Mouse (Mus musculus) neural tube, embryonic 14.5 days (tissue): ENCODE data around the gene Smco4. TPM values are rescaled to one million over a fixed set of nuclear protein-coding genes. Genes with fewer than 3 reads are reported as not detected.

Experiments
- ATAC-seq: fragments of 200-750 bp; cut with Nextera tagmentation; 2 replicates; pipeline ENCODE4 v1.8.0; 2017; ENCODE audit warnings: low read depth, mild to moderate bottlenecking, moderate TSS enrichment, moderate library complexity
- H3K27ac ChIP-seq: fragments of 300-500 bp; sonication (generic); 2 replicates; pipeline ENCODE4 v1.5.1; 2014; ENCODE audit warnings: low read depth, mild to moderate bottlenecking, control low read depth, low read length, moderate library complexity, mixed read lengths
- H3K27me3 ChIP-seq: fragments of 300-500 bp; sonication (generic); 2 replicates; pipeline ENCODE4 v1.6.1; 2014; ENCODE audit warnings: low read length; ENCODE audit not compliant: control insufficient read depth, insufficient read depth
- H3K36me3 ChIP-seq: fragments of 300-500 bp; sonication (generic); 2 replicates; pipeline ENCODE4 v1.6.1; 2014; ENCODE audit warnings: low read length, mixed read lengths; ENCODE audit not compliant: control insufficient read depth, insufficient read depth
- H3K4me1 ChIP-seq: fragments of 300-500 bp; sonication (generic); 2 replicates; pipeline ENCODE4 v1.6.1; 2014; ENCODE audit warnings: low read length; ENCODE audit not compliant: control insufficient read depth, insufficient read depth
- H3K4me2 ChIP-seq: fragments of 300-500 bp; sonication (generic); 2 replicates; pipeline ENCODE4 v1.6.1; 2014; ENCODE audit warnings: mild to moderate bottlenecking, low read depth, low read length, control low read depth
- H3K4me3 ChIP-seq: fragments of 300-500 bp; sonication (generic); 2 replicates; pipeline ENCODE4 v1.5.1; 2014; ENCODE audit warnings: low read depth, low read length, control low read depth, mixed read lengths
- H3K9ac ChIP-seq: fragments of 300-500 bp; sonication (generic); replicated peaks from 2 replicates; pipeline ENCODE4 v1.6.1; 2014; ENCODE audit warnings: low read depth, mild to moderate bottlenecking, control low read depth, low read length, mixed read lengths
- H3K9me3 ChIP-seq: fragments of 300-500 bp; sonication (generic); 2 replicates; pipeline ENCODE4 v1.6.1; 2016; ENCODE audit warnings: low read length; ENCODE audit not compliant: control insufficient read depth
- WGBS: fragments of 180-500 bp; shearing (Covaris S2); extraction: QIAGEN DNeasy Blood & Tissue Kit; methylation state at CpG from one replicate; pipeline ENCODE4 v1.1.7; 2014; 5-methylcytosine and 5-hydroxymethylcytosine counted together
- polyA plus RNA-seq: library from polyadenylated mRNA; unstranded; fragments of >200 nt; fragmentation: Nextera tagmentation; extraction: Ambion mirVana; gene quantifications from 2 replicates; pipeline ENCODE4 v1.2.1, GENCODE M21; 2014

Gene Smco4
- polyA plus RNA-seq, 1 experiment from 2014 or later: 1.6 TPM

DNA sequence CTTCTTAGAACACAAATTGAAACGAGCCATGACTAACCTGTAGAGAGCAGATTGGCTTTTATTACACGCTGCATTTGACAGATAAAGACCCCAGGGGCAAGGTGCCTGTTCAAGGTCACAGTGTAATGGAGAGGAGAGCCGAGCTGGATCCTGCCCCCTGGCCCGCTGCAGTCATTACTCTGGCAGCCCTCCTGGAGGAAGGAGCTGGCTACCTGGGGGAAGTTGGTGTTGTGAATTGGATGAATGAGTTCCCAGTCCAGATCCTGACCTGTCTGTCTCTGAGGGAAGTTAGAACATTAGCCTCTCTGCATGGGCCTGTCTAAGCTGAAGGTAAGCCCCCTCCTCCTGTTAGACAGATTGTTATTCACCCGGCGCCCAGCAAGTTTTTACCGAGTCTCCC lies 9.2 kb downstream of the Smco4 start:
- Histone ChIP-seq H3K9ac (no peak overlapping the region), H3K4me3 (no peak overlapping the region), H3K4me2 (no peak overlapping the region), H3K4me1 (no peaks in the 10 kb centered on the region), H3K9me3 (no peaks in the 10 kb centered on the region), H3K27me3 (no peaks in the 10 kb centered on the region), H3K27ac (no peak overlapping the region), H3K36me3 (no peaks in the 10 kb centered on the region)
- no peak for ATAC-seq
- 50% methylated on average over 7 of the region's 7 CpGs for WGBS

DNA sequence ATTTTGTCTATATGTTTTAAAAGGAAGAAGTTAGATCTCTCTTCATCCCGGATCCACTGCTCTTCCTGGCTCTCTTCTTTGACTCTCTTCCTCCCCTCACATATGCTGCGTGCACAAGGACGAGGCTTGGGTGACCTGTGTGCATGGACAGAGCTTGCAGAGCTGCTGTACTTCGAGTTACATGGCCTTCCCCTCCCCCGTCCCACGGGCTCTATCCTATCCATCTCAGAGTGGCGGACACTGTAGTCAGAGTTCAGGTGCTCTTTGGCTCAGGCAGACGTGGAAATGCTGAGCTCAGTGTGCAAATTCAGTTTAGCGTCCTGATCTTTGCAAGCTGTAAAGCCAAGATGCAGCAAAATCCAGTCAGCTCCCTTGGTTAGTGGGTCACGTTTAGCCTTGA lies 10.1 kb downstream of the Smco4 start:
- Histone ChIP-seq H3K9ac (no peak overlapping the region), H3K27ac (no peak overlapping the region), H3K9me3 (no peaks in the 10 kb centered on the region), H3K36me3 (no peaks in the 10 kb centered on the region), H3K4me2 (no peak overlapping the region), H3K4me1 (no peaks in the 10 kb centered on the region), H3K4me3 (no peak overlapping the region), H3K27me3 (no peaks in the 10 kb centered on the region)
- no peak for ATAC-seq
- WGBS: 74% methylated on average over 10 of the region's 10 CpGs

DNA sequence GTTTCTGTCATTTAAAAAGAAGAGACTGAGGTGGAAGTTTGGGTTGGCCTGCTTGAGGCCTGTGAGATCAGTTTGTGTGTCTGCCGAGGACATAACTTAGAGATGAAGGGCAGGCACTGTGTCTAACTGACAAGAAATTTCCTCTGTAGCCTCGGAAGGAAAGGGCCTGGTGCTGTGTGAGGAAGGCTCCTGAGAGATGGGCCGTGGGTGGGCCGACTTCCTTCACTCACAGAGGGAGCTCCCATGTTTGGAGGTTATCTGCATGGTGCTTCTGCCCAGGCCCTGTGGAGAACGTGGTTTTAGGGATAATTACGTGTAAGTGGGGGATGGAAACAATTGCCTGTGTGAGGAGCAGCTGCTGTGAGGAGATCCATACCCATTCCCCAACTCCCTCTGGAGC lies 10.6 kb downstream of the Smco4 start:
- Histone ChIP-seq H3K4me2 (no peak overlapping the region), H3K4me3 (no peak overlapping the region), H3K9ac (no peak overlapping the region), H3K4me1 (no peaks in the 10 kb centered on the region), H3K36me3 (no peaks in the 10 kb centered on the region), H3K9me3 (no peaks in the 10 kb centered on the region), H3K27me3 (no peaks in the 10 kb centered on the region), H3K27ac (no peak overlapping the region)
- 61% methylated on average over 6 of the region's 6 CpGs for WGBS
- ATAC-seq: no peak

DNA sequence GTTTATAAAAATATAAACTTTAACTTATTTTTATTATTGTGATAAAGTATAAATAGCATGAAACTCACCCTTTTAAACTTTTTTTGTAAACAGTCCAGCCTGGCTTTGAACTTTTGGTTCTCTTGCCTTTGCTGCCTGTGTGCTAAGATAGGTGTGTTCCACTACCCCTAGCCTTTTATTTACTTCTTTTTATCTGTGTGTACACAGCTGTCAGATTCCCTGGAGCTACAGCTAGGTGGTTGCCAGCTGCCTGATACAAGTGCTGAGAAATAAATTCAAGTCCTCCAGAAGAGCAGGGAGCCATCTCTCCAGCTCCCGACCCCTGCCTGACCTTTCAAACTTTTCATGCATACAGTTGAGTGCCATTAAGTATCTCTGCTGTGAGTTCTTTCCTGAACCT lies 12.1 kb downstream of the Smco4 start:
- Histone ChIP-seq H3K36me3 (no peaks in the 10 kb centered on the region), H3K4me1 (peaks cover 3% of the 10 kb centered on the region; the same call in 1 of the 2 replicates), H3K27ac (no peak overlapping the region), H3K9ac (no peak overlapping the region), H3K4me3 (no peak overlapping the region), H3K27me3 (no peaks in the 10 kb centered on the region), H3K9me3 (no peaks in the 10 kb centered on the region), H3K4me2 (no peak overlapping the region)
- ATAC-seq: no peak
- WGBS: 55% methylated on average over 1 of the region's 1 CpGs

DNA sequence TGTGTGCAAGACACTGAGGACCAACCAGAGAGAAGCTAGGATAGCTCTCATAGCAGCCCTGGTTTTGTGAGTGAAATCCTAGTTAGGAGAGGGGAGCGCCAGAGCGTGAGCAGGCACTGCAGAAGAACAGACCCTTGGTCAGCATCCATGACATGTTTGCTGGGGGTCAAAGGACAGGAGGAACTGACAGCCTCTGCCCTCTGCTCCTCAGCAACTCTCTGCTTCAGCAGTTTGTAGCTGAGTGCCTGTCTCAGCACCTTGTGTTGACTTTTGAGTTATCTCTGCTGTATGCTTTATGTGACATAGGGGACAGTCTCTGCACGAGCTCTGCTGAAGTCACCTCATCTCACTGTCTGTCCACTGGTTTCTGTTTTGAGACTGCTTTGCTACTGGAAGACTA lies 13.6 kb downstream of the Smco4 start:
- 89% methylated on average over 3 of the region's 3 CpGs for WGBS
- ATAC-seq: no peak

DNA sequence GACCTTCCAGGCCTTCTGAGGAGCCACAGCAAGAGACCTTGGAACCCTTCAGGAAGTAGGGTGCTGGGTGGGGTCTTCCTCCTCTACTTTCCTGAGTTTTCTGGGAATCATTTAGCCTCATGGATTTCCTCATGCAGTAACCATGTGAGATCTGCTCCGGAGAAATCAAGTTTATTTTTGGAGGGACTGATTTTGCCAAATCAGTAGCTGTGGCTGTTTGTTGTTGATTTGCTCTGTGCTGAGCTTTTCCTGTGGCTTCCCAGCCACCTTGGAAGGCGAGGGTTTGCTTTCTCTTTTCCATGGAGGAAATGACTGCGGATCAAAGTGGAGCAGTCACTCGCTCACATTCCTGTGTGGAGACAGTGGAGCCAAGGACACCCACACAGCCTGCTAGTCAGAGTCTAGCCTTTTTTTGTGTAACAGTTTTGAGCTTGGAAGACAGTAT lies 14.2 kb downstream of the Smco4 start:
- Histone ChIP-seq H3K4me1 (peaks cover 5% of the 10 kb centered on the region; the same call in 1 of the 2 replicates), H3K4me3 (no peak overlapping the region), H3K9me3 (no peaks in the 10 kb centered on the region), H3K9ac (no peak overlapping the region), H3K27me3 (no peaks in the 10 kb centered on the region), H3K36me3 (no peaks in the 10 kb centered on the region), H3K27ac (no peak overlapping the region; the same call in 1 of the 2 replicates), H3K4me2 (no peak overlapping the region)
- WGBS: 80% methylated on average over 4 of the region's 4 CpGs
- ATAC-seq: no peak

More for the DNA sequence above, 13.6 kb downstream of the Smco4 start:
- Histone ChIP-seq H3K4me2 (no peak overlapping the region), H3K4me3 (no peak overlapping the region), H3K9ac (no peak overlapping the region), H3K27ac (no peak overlapping the region), H3K27me3 (no peaks in the 10 kb centered on the region), H3K9me3 (no peaks in the 10 kb centered on the region), H3K4me1 (peaks cover 5% of the 10 kb centered on the region; the same call in 1 of the 2 replicates), H3K36me3 (no peaks in the 10 kb centered on the region)

DNA sequence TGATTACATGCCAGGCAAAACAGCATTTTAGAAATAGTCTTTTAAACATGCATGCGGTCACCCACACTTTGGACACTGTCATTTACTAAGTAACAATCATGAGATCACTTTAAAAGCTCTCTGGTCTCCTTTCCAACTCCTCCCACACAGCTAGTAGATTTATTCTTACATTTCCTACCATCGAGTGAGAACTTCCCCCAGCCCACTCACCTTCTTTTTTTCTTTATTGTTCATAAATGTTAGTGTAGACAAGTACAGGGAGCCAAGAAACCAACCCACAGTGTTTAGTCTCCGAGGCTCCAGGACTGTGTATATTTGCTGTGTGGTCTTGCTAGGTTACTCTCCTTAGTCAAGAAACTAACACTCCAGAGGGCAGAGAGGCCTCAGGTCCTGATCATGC lies 16.1 kb downstream of the Smco4 start:
- ATAC-seq: no peak
- Histone ChIP-seq H3K27ac (no peak overlapping the region), H3K4me1 (peaks cover 5% of the 10 kb centered on the region; the same call in 1 of the 2 replicates), H3K9me3 (no peaks in the 10 kb centered on the region), H3K4me3 (no peak overlapping the region), H3K4me2 (no peak overlapping the region), H3K9ac (no peak overlapping the region), H3K36me3 (no peaks in the 10 kb centered on the region), H3K27me3 (no peaks in the 10 kb centered on the region)
- WGBS: 87% methylated on average over 3 of the region's 3 CpGs

DNA sequence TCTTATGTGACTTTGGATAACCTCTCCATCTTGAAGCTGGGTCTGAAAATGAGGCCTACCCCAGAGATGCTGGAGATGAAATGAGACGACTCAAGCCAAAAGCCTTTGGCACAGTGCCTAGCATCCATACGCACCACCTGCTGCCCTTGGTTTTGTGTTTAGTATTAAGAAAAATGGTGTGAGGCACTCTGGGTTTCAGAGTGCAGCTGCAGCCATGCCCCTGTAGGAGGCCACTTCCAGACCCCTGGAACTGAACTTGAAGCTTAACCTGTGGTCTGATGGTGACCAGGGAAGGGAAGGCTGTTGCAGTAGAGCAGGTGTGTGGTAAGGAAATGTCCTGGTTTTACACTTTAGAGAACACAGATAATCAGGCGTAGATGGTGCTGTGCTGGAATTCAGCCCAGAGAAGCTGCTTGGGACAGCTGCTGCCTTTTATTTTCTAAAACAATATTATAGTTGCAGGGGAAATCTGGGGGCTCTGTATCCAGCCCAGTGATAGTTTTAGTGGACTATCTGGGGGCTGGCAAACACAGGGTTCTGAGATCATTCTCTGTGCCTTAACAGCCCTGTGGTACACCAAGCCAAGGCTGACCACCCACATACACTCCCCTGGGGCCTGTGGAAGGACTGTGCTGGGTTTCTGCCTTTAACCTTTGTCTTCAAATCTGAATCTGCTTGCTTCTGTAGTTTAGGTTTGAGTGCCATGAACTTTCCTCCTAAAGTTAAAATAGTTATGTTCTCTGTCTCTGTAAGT lies 17.5 kb downstream of the Smco4 start:
- no peaks in the 10 kb centered on the region for H3K36me3 ChIP-seq
- H3K9ac ChIP-seq: no peak overlapping the region
- H3K27ac ChIP-seq: no peak overlapping the region; the same call in 1 of the 2 replicates
- whole genome bisulfite sequencing: 49% methylated on average over 3 of the region's 3 CpGs
- peak; percentile 42; the same call in 1 of the 2 replicates for ATAC-seq
- H3K9me3 ChIP-seq: no peaks in the 10 kb centered on the region
- H3K4me3 ChIP-seq: no peak overlapping the region
- H3K4me2 ChIP-seq: no peak overlapping the region
- H3K4me1 ChIP-seq: peaks cover 5% of the 10 kb centered on the region; the same call in 1 of the 2 replicates
- H3K27me3 ChIP-seq: no peaks in the 10 kb centered on the region

DNA sequence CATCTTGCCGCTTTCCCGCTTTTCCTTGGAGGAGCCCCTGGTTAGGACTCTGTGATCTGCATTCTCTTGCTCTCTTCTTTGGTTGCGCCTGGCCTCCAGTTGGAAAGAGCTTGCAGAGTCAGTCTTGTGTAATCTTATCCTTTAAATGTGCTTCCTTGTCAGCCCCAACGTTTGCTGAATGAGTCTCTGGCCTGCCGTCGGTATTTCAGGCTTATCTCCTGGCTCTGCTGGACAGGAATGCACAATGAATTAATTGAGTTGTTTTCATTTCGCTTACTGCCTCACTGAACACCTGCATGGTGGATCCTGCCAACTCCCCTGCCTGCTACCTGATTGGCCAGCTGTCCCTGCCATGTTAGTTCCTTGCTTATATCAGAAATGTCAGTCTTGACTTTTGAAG lies 19.7 kb downstream of the Smco4 start:
- H3K36me3 ChIP-seq: no peaks in the 10 kb centered on the region
- H3K27ac ChIP-seq: no peak overlapping the region
- no peak overlapping the region for H3K4me3 ChIP-seq
- no peak overlapping the region for H3K4me2 ChIP-seq
- no peak overlapping the region for H3K9ac ChIP-seq
- peaks cover 5% of the 10 kb centered on the region; the same call in 1 of the 2 replicates for H3K4me1 ChIP-seq
- no peaks in the 10 kb centered on the region for H3K9me3 ChIP-seq
- no peaks in the 10 kb centered on the region for H3K27me3 ChIP-seq
- WGBS: 65% methylated on average over 7 of the region's 7 CpGs
- ATAC-seq: no peak
